15 mouse cellular contexts compared by ENCODE assay signal in the genomic region with DNA sequence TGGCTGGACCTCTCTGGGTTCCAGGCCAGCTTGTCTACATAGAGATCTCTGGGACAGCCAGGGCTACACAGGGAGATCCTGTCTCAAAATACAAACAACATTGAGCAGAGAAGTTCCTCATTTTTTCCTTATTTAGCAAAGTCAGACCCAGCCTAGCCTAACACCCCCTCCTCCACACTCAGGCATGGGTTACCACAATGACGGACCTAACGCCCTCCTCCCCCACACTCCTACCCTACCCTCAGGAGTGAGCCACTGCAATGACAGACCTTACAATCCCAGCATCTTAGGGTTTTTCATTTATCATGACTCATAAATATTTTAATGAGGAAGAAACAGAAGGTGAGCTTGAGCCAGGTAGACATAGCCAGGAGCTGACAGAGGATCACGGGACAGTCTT.
"Had no signal": no experiment of that assay in that cellular context is flagged by ENCODE, and none has a peak within 500 bp of the region (broad histone marks: within the 10 kb centered on the region; RNA-seq: fewer than 3 reads in every experiment).

No protein-coding gene starts in this region.

- ATAC-seq: intestine, embryonic 16.5 days had no signal

- H3K27me3 ChIP-seq: limb, embryonic 12.5 days; liver, embryonic 15.5 days; neural tube, embryonic 13.5 days; stomach, embryonic 15.5 days had no signal

- H3K9me3 ChIP-seq: limb, embryonic 12.5 days; liver, embryonic 15.5 days; midbrain, embryonic 10.5 days; neural tube, embryonic 13.5 days; stomach, embryonic 15.5 days had no signal

- H3K9ac ChIP-seq: limb, embryonic 12.5 days; liver, embryonic 15.5 days; lung, embryonic 14.5 days; neural tube, embryonic 13.5 days; stomach, embryonic 15.5 days had no signal

- H3K27ac ChIP-seq: left cerebral cortex, adult 2 months; limb, embryonic 12.5 days; liver, embryonic 15.5 days; midbrain, embryonic 10.5 days; neural tube, embryonic 13.5 days; stomach, embryonic 15.5 days had no signal

- H3K4me2 ChIP-seq: limb, embryonic 12.5 days; liver, embryonic 15.5 days; lung, embryonic 14.5 days; neural tube, embryonic 13.5 days; stomach, embryonic 15.5 days had no signal

- H3K36me3 ChIP-seq: liver, embryonic 15.5 days; neural tube, embryonic 13.5 days had no signal

- H3K4me3 ChIP-seq: left cerebral cortex, adult 2 months; limb, embryonic 12.5 days; liver, embryonic 15.5 days; midbrain, embryonic 10.5 days; neural tube, embryonic 13.5 days; stomach, embryonic 15.5 days had no signal

- DNase-seq: kidney, adult 8-10 months; lung, embryonic 14.5 days; midbrain, embryonic 14.5 days; retina, postnatal 1 day; right cerebral cortex, postnatal 4 days; spleen, adult 18-20 months; thymus, adult 2 months; thymus, postnatal 25 days had no signal

- H3K4me1 ChIP-seq: limb, embryonic 12.5 days; liver, embryonic 15.5 days; midbrain, embryonic 10.5 days; neural tube, embryonic 13.5 days; stomach, embryonic 15.5 days had no signal
